Mouse (Mus musculus) right cerebral cortex, adult 18-20 months (tissue): Measurements from ENCODE around the gene Gabbr1.

Source experiments
- DNase-seq: peaks from one replicate; pipeline ENCODE4 v3.0.0; 2022; ENCODE audit warnings: mixed read lengths

The Gabbr1 gene

DNA sequence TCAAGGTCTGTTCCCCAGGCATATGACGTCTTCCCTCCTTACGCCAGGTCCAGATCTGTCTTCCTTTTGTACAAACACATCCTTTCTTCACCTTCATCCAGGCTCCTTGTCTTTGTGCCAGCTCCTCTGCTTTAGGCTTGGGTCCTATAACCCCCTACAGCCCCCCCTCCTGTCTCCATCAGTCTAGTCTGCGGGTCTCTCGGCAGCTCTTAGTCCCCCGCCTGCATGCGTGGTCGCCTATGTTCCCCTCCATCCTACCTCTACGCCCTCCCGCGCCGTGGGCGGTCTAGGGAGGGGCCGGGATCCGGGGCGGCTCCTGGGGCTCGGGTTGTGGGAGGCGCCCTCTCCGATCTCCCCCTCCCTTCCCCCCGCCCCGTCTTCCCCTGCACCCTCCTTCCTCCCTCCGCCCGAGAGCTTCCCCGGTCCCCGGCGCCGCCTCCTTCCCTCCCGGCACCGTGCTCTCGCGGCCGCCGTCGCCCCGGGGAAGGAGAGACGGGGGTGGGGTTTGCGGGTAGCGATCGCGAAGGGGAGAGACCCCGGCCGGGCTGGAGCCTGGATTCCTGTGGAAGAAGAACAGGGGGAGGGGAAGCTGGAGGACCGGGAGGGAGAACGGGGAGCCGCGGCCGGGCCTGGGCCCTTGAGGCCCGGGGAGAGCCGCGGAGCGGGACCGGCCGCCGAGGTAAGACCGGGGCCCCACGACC lies at the start of gene Gabbr1:
Gabbr1 (plus strand) TSS at position 356 of the 701 bp plus-strand sequence.
- peak; percentile 89 for DNase-seq

DNA sequence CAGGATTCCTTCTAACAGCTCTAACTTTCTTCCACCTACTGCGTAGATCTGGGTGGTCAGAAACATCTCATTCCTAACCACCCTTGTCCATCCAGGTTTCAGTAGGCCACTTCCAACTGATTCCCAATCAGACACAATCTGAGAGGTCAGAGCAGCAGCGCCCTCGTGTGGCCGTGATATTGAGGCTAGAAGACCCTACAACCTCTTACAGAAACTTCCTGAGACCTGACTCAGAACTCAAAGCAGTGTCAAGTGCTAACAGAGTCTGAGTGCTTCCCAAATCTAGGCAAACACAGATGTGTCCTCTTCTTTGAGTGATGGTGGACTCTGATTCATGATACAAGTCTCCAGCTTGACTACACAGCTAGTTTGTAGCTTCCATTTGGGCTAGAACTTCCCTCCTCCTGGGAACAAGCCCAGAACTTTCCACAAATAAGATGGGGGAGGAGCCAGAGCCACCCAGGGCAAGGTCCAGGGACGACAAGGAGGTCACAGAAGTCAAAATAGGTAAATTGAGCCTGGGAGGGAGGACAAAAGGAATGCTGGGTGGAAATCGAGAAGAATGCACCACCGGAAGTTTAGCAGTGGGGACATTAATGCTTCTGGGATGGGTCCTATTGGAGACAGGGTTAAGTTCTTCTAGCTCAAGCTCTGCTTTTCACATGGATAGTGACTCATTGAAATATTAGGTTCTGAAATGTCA lies 48.6 kb upstream of the Gabbr1 start:
- DNase-seq, result peak; percentile 76

DNA sequence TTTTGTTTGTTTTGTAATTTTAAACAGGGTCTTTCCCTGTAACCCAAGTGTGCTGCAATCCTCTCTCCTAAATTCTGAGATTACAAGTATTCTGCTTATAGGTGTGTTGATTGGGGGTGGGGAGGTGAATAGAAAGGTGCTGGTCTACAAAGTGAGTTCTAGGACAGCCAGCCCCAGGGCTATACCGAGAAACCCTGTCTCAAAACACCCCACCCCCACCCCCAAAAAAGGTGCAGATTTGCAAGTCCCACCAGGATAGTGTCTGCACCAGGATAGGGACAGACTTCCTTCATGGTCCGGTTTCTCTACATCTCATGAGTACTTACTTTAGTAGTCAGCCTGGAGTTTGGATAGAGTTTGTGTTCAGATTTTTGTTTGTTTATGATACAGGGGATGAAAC lies 47.3 kb upstream of the Gabbr1 start:
- no peak for DNase-seq

DNA sequence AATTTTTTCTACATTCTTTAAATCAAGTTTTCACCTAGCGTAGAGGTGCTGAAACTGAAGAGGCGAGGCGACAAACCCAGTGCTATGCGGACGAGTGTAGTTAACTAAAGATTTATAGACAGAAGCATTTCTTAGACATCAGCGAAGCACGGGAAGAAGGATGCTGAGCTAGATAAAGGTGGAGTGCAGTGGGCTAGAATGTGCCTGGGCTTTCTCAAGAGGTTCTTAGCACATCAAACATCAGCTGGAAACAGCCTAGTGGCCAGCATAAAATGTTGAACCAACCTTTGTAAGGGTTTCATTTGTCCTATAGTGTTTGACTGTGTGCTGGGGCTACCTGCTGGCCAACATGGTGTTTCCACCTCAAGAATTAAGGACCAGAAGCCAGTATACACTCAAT lies 44.9 kb upstream of the Gabbr1 start, which contains the start of gene Zfp57:
Zfp57 (plus strand) TSS at position 301 of the 400 bp plus-strand sequence.
- no peak for DNase-seq

DNA sequence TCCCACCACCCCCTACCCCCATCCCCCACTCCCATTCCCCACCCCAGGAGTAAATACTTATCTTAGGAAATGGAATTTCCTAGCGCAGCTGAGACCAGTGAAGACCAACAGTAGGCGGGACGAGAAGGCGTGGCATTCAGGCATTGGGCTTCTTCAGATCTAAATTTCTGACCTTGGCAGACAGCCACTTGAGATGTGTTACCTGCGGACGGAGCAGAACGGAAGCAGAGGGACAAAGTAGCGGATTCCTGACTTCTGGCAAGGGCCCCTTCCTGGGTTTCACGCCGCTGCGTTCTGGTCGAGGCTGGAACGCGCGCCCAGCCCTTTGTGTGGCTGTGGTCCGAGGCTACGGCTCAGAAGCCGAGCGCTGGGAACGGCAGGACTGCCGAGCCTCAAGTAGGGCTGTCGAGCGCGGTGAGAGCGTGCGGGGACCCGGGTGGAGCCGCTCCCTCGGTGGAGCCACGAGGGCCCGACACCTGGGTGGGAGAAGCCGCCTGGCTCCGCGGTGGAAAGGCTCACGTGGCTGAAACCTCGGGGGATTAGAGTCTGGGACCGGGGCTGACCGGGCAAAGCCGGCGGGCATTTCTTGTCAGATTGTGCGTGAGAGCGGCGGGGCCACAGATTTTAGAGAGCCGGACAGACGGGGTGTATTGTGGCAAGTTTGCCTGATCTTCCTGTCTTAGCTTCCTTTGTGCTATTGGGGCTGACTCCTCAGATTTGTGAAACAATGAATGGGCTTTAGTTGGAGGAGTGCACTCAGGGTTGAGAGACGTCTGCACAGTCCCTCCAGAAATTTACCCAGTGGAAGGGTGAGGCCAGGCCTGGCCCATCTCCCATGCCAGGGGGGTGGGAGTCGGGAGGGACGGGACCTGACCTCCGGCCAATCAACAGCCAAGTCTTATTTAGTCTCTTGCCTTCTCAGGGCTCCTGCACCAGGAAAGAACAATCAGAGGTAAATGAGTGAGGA lies 43.1 kb upstream of the Gabbr1 start:
- no peak for DNase-seq

DNA sequence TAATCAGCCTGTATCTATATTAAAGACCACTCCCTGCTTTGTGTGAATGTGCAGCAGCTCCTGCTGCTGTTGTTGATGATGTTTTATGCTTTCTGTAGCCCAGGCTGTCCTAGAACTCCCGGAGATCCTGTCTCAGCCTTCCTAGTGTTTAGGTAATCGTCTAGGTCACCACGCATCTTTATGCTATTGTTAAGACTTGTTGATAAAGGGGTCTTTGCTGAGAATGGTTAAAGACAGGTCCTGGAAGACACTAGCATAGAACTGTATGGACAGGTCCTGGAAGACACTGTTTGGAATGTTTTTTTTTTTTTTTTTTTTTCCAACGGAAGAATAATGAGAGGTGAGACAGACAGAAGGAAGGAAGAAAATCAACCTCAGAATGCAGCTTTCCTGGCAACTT lies 42.4 kb upstream of the Gabbr1 start:
- DNase-seq, result no peak

DNA sequence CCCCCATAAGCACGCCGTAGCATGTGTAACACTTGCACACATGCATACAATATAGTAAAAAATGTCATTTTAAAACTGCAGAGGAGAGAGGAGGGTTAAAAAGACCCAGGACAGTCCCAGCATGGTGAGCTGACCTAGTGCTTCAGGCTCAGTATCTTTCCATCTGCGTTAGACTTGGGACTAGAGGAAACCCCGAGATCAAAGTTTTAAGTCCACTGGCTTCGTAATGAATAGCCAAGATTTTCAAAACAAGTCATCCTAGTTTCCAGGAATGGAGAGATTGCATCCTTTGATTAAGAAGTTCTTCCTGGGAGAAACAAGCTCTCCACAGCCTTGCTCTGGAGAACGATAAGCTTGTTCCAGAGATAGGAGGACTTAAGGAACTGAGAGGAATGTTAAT lies 37.6 kb upstream of the Gabbr1 start:
- no peak for DNase-seq

DNA sequence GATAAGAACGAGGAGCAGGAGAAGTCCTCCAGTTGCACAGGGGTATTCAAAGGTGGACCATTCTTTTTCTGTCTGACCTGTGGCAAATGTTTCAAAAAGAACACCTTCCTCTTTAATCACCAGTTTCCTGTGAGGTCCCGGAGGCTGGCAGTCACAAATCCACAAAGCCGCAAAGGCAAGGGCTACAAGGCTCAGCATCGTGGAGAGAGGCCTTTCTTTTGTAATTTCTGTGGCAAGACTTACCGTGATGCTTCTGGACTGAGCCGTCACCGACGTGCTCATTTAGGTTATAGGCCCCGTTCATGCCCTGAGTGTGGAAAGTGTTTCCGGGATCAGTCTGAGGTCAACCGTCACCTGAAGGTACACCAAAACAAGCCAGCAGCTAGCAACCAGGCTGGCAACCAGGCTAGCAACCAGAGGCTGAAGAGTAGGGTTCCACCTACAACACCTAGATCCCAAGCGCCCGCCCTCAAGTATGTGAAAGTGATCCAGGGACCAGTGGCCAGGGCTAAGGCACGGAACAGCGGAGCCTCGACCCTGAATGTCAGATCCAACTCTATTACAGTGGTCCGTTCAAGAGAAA lies 36.2 kb upstream of the Gabbr1 start:
- DNase-seq, result no peak

DNA sequence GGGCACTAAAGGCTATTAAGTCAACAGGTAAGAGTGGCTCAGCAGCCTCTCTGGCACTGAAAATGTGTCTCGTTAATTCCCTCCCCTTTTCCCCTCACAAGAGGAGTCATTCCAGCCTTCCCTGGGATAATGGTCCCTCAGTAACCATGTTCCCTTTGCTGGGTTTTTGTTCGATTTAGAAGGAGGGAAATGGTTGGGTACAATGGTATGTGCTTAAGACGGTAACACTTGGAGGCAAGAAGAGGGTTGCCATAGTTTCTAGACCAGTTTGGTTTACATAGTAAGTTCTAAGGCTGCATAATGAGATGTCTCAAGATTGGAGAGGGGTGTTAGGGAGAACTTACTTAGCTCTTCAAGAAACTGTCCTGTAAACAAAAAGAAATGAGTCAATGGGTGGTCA lies 34.0 kb upstream of the Gabbr1 start:
- no peak for DNase-seq

DNA sequence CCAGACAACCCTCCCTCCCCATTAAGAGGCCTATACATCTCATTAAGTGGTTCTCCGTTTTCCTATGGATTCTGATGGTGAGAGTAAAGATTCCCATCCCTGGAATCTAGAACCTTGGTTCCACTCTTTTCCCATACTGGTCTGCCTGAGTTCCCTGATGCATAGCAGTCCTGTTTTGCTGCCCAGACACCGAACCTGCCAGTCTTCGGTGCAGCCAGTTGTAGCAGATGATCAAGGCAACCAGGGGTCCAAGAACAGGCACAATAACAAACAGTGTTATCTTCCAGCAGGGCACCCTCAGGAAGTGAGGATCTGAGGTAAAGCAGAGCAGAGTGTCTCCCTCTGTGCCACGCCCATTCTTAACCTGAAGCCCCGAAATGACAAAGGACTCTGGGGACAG lies 33.6 kb upstream of the Gabbr1 start:
- DNase-seq, result no peak

DNA sequence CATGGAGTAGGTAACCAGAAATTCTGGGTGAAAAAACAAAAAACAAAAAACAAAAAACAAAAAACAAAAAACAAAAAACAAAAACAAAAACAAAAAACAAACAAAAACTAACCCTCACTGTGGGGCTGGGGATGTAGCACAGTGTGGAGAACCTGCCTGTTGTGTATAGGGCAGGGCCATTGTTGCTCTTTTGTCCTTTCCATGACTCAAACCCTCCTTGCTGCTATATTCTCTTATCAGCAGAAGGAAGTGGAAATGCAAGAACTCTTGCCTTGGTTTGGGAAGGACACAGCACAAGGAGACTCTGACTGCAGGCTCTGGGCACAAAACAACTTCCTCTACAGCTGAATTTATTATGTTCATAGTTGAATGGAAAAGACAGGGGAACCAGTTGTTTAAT lies 29.4 kb upstream of the Gabbr1 start:
- DNase-seq, result no peak

DNA sequence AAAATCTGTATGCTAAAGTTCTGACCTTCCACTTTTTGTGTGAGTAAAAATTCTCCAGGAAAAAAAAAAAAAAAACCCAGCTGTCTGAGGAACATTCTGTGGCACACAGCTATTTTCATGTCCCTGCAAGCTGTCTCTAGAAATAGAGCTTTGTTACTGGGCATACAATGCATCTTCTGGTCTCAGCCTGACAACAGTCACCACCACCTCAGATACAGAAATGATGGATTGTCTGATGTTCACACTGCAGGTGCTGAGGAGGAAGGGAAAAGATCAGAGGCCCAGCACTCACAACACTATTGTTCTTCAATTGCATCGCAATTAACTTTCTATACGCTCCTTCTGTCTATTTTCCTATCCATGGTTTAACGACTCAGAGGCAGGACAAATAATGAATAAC lies 27.4 kb upstream of the Gabbr1 start:
- DNase-seq, result peak; percentile 48

DNA sequence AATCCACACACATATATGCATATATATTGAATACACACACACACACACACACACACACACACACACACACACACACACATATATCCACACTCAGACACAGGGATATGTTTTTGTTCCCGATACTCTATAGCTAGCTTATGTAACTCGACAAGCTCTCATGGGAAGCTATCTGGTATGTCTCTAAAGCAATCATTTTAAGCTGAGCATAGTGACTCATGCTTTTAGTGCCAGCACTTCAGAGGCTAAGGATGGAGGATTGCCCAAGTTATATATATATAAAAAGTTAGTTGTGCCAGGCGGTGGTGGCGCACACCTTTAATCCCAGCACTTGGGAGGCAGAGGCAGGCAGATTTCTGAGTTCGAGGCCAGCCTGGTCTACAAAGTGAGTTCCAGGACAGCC lies 26.5 kb upstream of the Gabbr1 start:
- DNase-seq, result peak; percentile 26

DNA sequence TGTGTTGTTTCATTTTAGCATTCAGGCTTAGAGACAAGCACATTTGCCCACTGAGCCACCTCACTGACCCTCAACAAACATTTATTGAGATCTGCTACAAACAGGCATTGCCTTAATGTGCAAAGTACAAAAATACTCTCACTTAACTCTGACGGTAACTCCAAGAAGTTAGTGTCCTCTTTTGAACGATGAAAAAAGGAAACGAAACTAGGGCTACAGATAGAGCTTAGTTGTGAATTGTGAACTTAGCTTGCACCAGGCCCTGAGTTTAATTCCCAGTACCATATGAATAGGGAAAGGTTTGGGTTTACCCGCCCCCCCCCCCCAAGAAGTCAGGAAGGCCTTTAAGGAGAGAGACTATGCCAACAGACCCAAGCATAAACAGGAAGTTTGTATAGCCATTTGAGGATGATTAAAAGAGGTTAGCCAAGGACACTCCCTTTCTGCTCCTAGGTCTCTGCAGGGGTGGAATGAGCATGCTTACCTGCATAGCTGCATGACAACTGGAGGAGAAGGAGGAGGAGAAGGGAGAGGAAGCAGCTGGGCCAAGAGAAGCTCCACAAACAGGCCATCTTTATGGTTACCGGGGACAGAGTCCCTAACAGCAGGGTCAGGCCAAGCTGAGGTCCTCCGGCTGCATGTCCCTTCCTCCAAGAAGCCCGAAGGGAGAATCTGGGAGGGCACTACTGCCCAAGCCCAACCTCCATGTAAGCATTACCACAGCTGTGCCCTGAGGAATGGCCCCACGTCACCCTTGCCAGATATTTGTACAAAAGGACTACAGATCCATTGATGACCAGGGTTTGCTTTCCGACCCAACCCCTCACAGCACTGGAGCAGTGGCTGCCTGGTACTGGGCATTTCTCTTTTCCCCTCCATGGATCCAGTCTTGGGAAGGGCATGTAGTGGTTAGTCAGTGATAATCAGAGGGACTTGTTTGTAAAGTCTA lies 22.9 kb upstream of the Gabbr1 start, which contains the start of gene Mog:
Mog (minus strand) TSS at position 771 of the 949 bp plus-strand sequence.
- peak; percentile 46 for DNase-seq

DNA sequence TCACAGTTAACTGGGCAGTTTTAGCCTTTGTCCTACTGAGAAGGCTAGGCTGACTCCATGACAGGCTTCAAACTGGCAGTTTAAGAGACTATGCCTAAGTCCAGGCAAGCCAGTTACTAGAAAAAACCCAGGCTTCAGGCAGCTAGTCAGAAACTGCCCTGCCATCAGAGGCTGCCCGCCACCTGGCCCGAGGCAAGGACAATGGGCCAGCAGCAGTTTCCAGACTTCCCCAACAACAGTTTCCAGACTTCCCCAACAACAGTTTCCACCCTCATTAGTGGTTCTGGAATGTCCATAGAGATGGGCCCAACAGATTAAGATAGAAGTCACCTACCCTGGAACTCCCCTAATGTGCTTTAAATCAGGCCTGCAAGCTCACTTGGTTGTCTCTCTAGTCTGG lies 19.3 kb upstream of the Gabbr1 start:
- DNase-seq, result no peak

DNA sequence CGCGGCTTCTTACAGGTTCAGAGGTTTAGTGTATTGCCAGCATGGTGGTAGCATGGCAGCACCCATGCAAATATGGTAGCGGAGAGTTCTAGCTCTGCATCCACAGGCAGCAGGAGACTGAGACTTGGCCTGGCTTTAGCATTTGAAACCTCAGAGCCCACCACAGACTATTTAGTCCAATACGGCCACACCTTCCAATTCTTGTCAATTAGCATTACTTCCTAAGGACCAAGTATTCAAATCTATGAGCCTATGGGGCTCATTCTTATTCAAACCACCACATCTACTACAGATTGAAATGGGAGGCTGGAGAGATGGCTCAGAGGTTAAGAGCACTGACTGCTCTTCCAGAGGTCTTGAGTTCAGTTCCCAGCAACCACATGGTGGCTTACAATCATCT lies 18.3 kb upstream of the Gabbr1 start:
- DNase-seq, result no peak

DNA sequence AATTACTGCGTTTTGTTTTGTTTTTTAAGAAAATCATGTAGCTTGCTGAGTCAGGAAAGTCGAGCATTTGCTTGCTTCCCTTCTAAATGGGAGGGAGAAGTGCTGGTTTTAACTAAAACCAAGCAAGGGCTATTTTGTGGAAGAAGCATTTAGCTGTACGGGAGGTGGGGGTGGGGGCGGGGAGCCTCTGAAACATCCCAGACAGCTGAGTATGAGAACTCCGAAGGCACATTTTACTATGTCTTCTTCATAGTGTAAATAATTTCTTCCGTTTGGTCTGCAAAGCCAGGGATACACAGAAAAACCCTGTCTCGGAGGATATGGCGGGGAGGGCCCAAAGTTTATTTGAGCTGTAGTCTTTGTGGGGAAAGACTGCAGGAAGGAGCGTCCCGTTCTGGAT lies 17.6 kb upstream of the Gabbr1 start:
- no peak for DNase-seq

DNA sequence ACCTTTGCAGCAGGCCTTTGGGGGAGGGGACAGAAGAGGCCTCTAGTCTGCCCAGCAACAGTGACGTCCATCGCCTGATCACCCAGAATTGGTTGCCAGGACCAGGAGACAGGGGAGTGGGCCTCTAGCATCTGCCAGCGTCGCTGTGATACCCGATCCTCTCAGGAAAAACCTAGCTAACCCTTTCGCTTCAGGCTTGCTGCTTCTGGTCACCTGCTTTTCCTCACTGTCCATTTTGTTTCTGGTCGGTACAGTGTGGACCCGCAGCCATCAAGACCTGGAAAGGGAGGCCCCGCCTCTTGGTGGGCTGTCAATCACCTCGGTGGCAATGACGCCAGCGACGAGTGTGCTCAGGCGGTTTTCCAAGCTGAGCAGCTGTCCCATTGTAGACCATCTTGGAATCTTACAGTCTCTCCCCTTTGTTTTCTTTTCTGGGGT lies 17.1 kb upstream of the Gabbr1 start:
- DNase-seq, result peak; percentile 96

DNA sequence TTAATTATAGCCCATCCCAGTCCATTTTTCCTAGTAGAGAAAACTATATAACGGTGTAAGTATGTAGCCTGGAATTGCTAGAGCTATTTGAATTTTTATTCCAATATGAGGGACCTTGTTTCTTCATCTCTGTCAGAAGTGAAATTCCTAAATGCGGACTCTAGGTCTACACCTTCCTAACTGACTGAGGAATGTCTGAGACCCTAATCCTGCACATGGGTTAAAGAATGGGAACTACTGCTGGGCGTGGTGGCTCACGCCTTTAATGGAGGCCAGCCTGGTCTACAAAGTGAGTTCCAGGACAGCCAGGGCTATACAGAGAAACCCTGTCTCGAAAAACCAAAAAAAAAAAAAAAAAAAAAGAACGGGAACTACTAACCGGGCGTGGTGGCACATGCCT lies 16.6 kb upstream of the Gabbr1 start:
- DNase-seq, result no peak

DNA sequence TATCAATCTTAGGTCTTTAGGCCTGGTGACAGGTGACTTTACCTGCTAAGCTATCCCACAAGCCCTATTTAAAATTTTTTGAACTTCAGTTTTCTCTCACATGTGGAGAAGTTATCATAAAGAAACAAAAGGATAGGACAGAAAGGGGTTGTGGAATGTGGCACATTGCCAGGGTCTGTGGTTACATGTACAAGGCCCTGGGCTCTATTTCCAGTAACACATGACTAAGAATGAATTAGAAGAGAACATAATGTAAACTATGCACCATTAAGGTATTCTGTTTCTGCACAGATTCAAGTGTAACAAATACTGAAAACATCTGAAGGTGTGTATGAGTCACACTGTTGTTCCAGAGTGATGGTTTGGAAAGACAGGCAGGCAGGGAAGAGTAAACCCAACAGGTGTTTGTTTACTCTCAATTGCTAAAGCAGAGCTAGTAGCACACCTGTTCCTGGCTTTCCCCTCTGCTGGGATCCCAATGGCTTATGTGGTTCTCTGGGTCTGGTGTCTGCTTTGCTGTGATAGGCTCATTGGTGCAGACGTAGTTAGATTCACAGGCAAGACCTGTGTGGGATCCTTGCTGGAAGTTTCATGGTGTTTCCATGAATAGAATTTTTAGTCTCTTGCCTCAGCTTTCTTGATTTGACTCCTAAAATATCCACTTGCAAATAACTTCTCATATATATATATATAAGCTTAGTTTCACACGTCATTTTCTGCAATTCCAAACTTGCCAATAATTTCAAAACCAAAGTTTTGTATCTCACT lies 6.5 kb upstream of the Gabbr1 start:
- no peak for DNase-seq
